9 mouse cellular contexts compared by ENCODE assay signal in the genomic region with DNA sequence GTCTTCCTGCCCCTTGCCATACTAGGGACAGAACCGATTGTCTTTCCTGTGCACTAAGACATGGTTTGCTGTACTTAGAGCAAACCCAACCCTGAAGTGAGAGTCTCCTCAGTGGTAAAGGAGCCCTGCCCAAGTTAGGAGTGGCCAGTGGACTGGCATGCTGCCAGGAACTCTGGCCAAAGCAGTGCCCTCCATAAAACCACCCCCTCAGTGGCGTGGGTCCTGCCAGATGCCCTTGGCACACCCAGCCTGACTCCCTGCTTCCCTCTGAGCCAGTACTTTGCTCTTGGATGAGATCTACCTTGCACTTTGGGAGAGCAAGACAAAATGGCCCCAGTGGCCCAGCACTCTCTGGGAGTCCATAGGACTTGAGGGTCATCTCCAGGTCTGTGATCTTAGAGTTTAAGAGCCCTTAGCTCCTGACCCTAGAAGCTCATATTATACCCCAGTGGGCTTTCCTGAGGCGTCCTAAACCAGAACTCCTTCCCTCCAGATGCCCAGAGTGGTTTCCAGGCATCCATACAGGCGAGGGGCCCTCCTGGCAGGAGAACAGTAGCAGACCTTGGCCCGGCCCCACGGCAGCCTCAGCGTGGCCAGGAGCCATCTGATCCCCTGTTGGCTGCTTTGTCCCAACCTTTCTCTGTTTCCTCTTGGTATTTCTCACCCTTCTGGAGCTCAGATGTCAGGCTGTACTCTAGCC. TPM values are rescaled to one million over a fixed set of nuclear protein-coding genes. Genes with fewer than 3 reads are reported as not detected.
DNase-seq lines count a peak whose midpoint lies in the region; ATAC-seq and TF ChIP-seq lines count a peak whose summit lies in the region.
"Had no signal": no experiment of that assay in that cellular context is flagged by ENCODE, and none has a peak within 500 bp of the region (broad histone marks: within the 10 kb centered on the region; RNA-seq: fewer than 3 reads in every experiment).

No protein-coding gene starts in this region.

- no peaks in the 10 kb centered on the region for H3K4me1 ChIP-seq in midbrain, embryonic 13.5 days (replicated peaks)
- no peaks in the 10 kb centered on the region for H3K4me1 ChIP-seq in midbrain, embryonic 11.5 days (ENCODE audit: control insufficient read depth, insufficient read depth, low read length)
- H3K4me1 ChIP-seq in cerebellum, adult 2 months (ENCODE audit: control insufficient read depth, insufficient read depth, low read length): peaks cover 10% of the 10 kb centered on the region; the same call in 1 of the 2 replicates
- H3K4me1 ChIP-seq in heart, postnatal 0 days (ENCODE audit: control insufficient read depth, insufficient read depth): peaks cover 16% of the 10 kb centered on the region
- peaks cover 62% of the 10 kb centered on the region for H3K4me1 ChIP-seq in limb, embryonic 13.5 days
- no peaks in the 10 kb centered on the region for H3K4me1 ChIP-seq in stomach, postnatal 0 days (replicated peaks; ENCODE audit: control insufficient read depth, insufficient read depth)

- peak; percentile 21; the same call in 1 of the 2 replicates for ATAC-seq in midbrain, embryonic 13.5 days
- ATAC-seq in midbrain, embryonic 11.5 days (ENCODE audit: low FRiP score): no peak
- peak; percentile 56 for ATAC-seq in heart, postnatal 0 days (ENCODE audit: insufficient read depth, low read depth)
- ATAC-seq in limb, embryonic 13.5 days (ENCODE audit: low FRiP score, low read depth): no peak
- peak; percentile 61 for ATAC-seq in stomach, postnatal 0 days (ENCODE audit: low FRiP score, low TSS enrichment)

- no peak for TF ChIP-seq EP300 in heart, postnatal 0 days (IDR thresholded peaks at IDR 0.05; ENCODE audit: low read depth)
- no peak for TF ChIP-seq EP300 in stomach, postnatal 0 days (optimal IDR thresholded peaks at IDR 0.05)

- no peaks in the 10 kb centered on the region for H3K9me3 ChIP-seq in midbrain, embryonic 13.5 days
- no peaks in the 10 kb centered on the region for H3K9me3 ChIP-seq in midbrain, embryonic 11.5 days (ENCODE audit: control insufficient read depth, low read length)
- no peaks in the 10 kb centered on the region for H3K9me3 ChIP-seq in heart, postnatal 0 days (replicated peaks; ENCODE audit: control insufficient read depth, low read length)
- no peaks in the 10 kb centered on the region for H3K9me3 ChIP-seq in limb, embryonic 13.5 days
- no peaks in the 10 kb centered on the region for H3K9me3 ChIP-seq in stomach, postnatal 0 days (ENCODE audit: control insufficient read depth, low read length)

- H3K4me2 ChIP-seq in midbrain, embryonic 13.5 days (replicated peaks): no peak overlapping the region
- no peak overlapping the region for H3K4me2 ChIP-seq in midbrain, embryonic 11.5 days
- H3K4me2 ChIP-seq in heart, postnatal 0 days (ENCODE audit: low read depth, low read length): no peak overlapping the region
- H3K4me2 ChIP-seq in limb, embryonic 13.5 days (replicated peaks): no peak overlapping the region
- no peak overlapping the region for H3K4me2 ChIP-seq in stomach, postnatal 0 days (replicated peaks; ENCODE audit: low read depth)

- WGBS in midbrain, embryonic 13.5 days: 84% methylated on average over 7 of the region's 7 CpGs
- WGBS in midbrain, embryonic 11.5 days: 87% methylated on average over 7 of the region's 7 CpGs
- 14% methylated on average over 7 of the region's 7 CpGs for WGBS in cerebellum, adult 2 months
- 56% methylated on average over 7 of the region's 7 CpGs for WGBS in heart, postnatal 0 days
- WGBS in limb, embryonic 13.5 days: 52% methylated on average over 7 of the region's 7 CpGs
- WGBS in stomach, postnatal 0 days: 49% methylated on average over 7 of the region's 7 CpGs

- TF ChIP-seq POLR2A in cerebellum, adult 2 months (IDR thresholded peaks at IDR 0.05; ENCODE audit: borderline replicate concordance, insufficient read depth, low read length): no peak

- H3K9ac ChIP-seq in midbrain, embryonic 13.5 days (replicated peaks): no peak overlapping the region
- no peak overlapping the region for H3K9ac ChIP-seq in midbrain, embryonic 11.5 days (ENCODE audit: low read length)
- H3K9ac ChIP-seq in heart, postnatal 0 days (replicated peaks; ENCODE audit: low read depth, low read length): no peak overlapping the region
- no peak overlapping the region for H3K9ac ChIP-seq in limb, embryonic 13.5 days
- no peak overlapping the region for H3K9ac ChIP-seq in stomach, postnatal 0 days (ENCODE audit: low read length)

- no peak for TF ChIP-seq CTCF in cerebellum, adult 2 months (IDR thresholded peaks at IDR 0.05; ENCODE audit: borderline replicate concordance, insufficient read depth, low read depth, low read length)
- no peak for TF ChIP-seq CTCF in heart, postnatal 0 days (IDR thresholded peaks at IDR 0.05; ENCODE audit: low read depth)
- TF ChIP-seq CTCF in stomach, postnatal 0 days (IDR thresholded peaks at IDR 0.05; ENCODE audit: low read depth): no peak

- H3K36me3 ChIP-seq in midbrain, embryonic 13.5 days: peaks cover 67% of the 10 kb centered on the region
- H3K36me3 ChIP-seq in midbrain, embryonic 11.5 days (ENCODE audit: control insufficient read depth, insufficient read depth, low read length): no peaks in the 10 kb centered on the region; the same call in 1 of the 2 replicates
- H3K36me3 ChIP-seq in heart, postnatal 0 days (replicated peaks; ENCODE audit: control insufficient read depth, insufficient read depth, low read length): peaks cover 42% of the 10 kb centered on the region; the same call in 1 of the 2 replicates
- H3K36me3 ChIP-seq in limb, embryonic 13.5 days: peaks cover 85% of the 10 kb centered on the region
- H3K36me3 ChIP-seq in stomach, postnatal 0 days (ENCODE audit: control insufficient read depth, insufficient read depth, low read length): peaks cover 13% of the 10 kb centered on the region; the same call in 1 of the 2 replicates

- no peak for DNase-seq in midbrain, embryonic 11.5 days (ENCODE audit: low spot score, missing footprints)
- DNase-seq in cerebellum, adult 2 months: peak; percentile 36 to 46
- no peak for DNase-seq in heart, postnatal 0 days (ENCODE audit: low spot score)
- peak; percentile 61 for DNase-seq in stomach, postnatal 0 days (ENCODE audit: low spot score)
- no peak for DNase-seq in retina, postnatal 1 day
- no peak for DNase-seq in frontal cortex, postnatal 14 days (ENCODE audit: low spot score in 2 of 2)

- H3K4me3 ChIP-seq in midbrain, embryonic 13.5 days (replicated peaks): no peak overlapping the region
- H3K4me3 ChIP-seq in midbrain, embryonic 11.5 days (ENCODE audit: low read depth, low read length): no peak overlapping the region
- no peak overlapping the region for H3K4me3 ChIP-seq in cerebellum, adult 2 months (replicated peaks; ENCODE audit: insufficient read depth, low read depth, low read length)
- H3K4me3 ChIP-seq in heart, postnatal 0 days (ENCODE audit: low read depth, low read length): no peak overlapping the region
- H3K4me3 ChIP-seq in limb, embryonic 13.5 days: no peak overlapping the region
- no peak overlapping the region for H3K4me3 ChIP-seq in stomach, postnatal 0 days (ENCODE audit: low read depth, low read length)

- no peak overlapping the region for H3K27ac ChIP-seq in midbrain, embryonic 13.5 days
- H3K27ac ChIP-seq in midbrain, embryonic 11.5 days (ENCODE audit: low read depth, low read length): no peak overlapping the region
- H3K27ac ChIP-seq in cerebellum, adult 2 months (ENCODE audit: insufficient read depth, low read length): peak overlapping the region; percentile 34; the same call in 1 of the 2 replicates
- no peak overlapping the region for H3K27ac ChIP-seq in heart, postnatal 0 days (ENCODE audit: low read depth)
- H3K27ac ChIP-seq in limb, embryonic 13.5 days: peak overlapping the region; percentile 34; the same call in 1 of the 2 replicates
- peak overlapping the region; percentile 63 for H3K27ac ChIP-seq in stomach, postnatal 0 days (replicated peaks)

- H3K27me3 ChIP-seq in midbrain, embryonic 13.5 days: no peaks in the 10 kb centered on the region
- no peaks in the 10 kb centered on the region for H3K27me3 ChIP-seq in midbrain, embryonic 11.5 days (ENCODE audit: control insufficient read depth, insufficient read depth, low read length)
- no peaks in the 10 kb centered on the region for H3K27me3 ChIP-seq in cerebellum, adult 2 months (ENCODE audit: control insufficient read depth, insufficient read depth, low read length)
- no peaks in the 10 kb centered on the region for H3K27me3 ChIP-seq in heart, postnatal 0 days (ENCODE audit: control insufficient read depth, insufficient read depth, low read length)
- no peaks in the 10 kb centered on the region for H3K27me3 ChIP-seq in limb, embryonic 13.5 days
- no peaks in the 10 kb centered on the region for H3K27me3 ChIP-seq in stomach, postnatal 0 days (ENCODE audit: control insufficient read depth, insufficient read depth, low read length)

RNA-seq across cellular contexts. Expression of a gene that starts 13.8 kb away (rescaled TPM):
- 0.42 TPM in 1 of 2 replicates, not detected in the other for polyA plus RNA-seq in midbrain, embryonic 13.5 days (2015; fragmentation: Nextera tagmentation; extraction: Ambion mirVana)
- 0.36 TPM in 1 of 2 replicates, not detected in the other for polyA plus RNA-seq in midbrain, embryonic 11.5 days (2014; fragmentation: Nextera tagmentation; extraction: Ambion mirVana)
- not detected in 2 replicates for polyA plus RNA-seq in cerebellum, adult 2 months (2012; rRNA removed)
- not detected in 2 replicates for total RNA-seq in heart, postnatal 0 days (2014; rRNA removed; ENCODE audit: low replicate concordance)
- not detected in 2 replicates for polyA plus RNA-seq in heart, postnatal 0 days (2015; fragmentation: Nextera tagmentation; extraction: Ambion mirVana)
- polyA plus RNA-seq in limb, embryonic 13.5 days (2015; fragmentation: Nextera tagmentation; extraction: Ambion mirVana): not detected in 2 replicates
- not detected in 2 replicates for polyA plus RNA-seq in stomach, postnatal 0 days (2015; fragmentation: Nextera tagmentation; extraction: Ambion mirVana)
- total RNA-seq: heart, adult 18-20 months had no signal

RNA-seq across cellular contexts. Expression of a gene that starts 51.1 kb away (rescaled TPM):
- polyA plus RNA-seq in midbrain, embryonic 13.5 days (2015; fragmentation: Nextera tagmentation; extraction: Ambion mirVana): 0.03 and 0.10 TPM in 2 replicates
- 0.07 and 0.23 TPM in 2 replicates for polyA plus RNA-seq in midbrain, embryonic 11.5 days (2014; fragmentation: Nextera tagmentation; extraction: Ambion mirVana)
- polyA plus RNA-seq in cerebellum, adult 2 months (2012; rRNA removed): 0.02 TPM in 1 of 2 replicates, not detected in the other
- not detected in 2 replicates for total RNA-seq in heart, postnatal 0 days (2014; rRNA removed; ENCODE audit: low replicate concordance)
- 0.03 TPM in 2 replicates for polyA plus RNA-seq in heart, postnatal 0 days (2015; fragmentation: Nextera tagmentation; extraction: Ambion mirVana)
- polyA plus RNA-seq in limb, embryonic 13.5 days (2015; fragmentation: Nextera tagmentation; extraction: Ambion mirVana): 0.10 and 0.17 TPM in 2 replicates
- 3.7 and 3.8 TPM in 2 replicates for polyA plus RNA-seq in stomach, postnatal 0 days (2015; fragmentation: Nextera tagmentation; extraction: Ambion mirVana)

RNA-seq across cellular contexts. Expression of a gene that starts 59.5 kb away (rescaled TPM):
- polyA plus RNA-seq in midbrain, embryonic 13.5 days (2015; fragmentation: Nextera tagmentation; extraction: Ambion mirVana): 25.9 and 28.4 TPM in 2 replicates
- polyA plus RNA-seq in midbrain, embryonic 11.5 days (2014; fragmentation: Nextera tagmentation; extraction: Ambion mirVana): 15.6 and 16.5 TPM in 2 replicates
- polyA plus RNA-seq in cerebellum, adult 2 months (2012; rRNA removed): 56.0 and 59.1 TPM in 2 replicates
- total RNA-seq in heart, postnatal 0 days (2014; rRNA removed; ENCODE audit: low replicate concordance): 2.2 and 2.5 TPM in 2 replicates
- polyA plus RNA-seq in heart, postnatal 0 days (2015; fragmentation: Nextera tagmentation; extraction: Ambion mirVana): 9.1 and 10.1 TPM in 2 replicates
- 19.8 and 23.1 TPM in 2 replicates for polyA plus RNA-seq in limb, embryonic 13.5 days (2015; fragmentation: Nextera tagmentation; extraction: Ambion mirVana)
- polyA plus RNA-seq in stomach, postnatal 0 days (2015; fragmentation: Nextera tagmentation; extraction: Ambion mirVana): 90.2 and 91.7 TPM in 2 replicates

Comparison
In these comparisons a context has a peak if more than half of its experiments do, and no peak if none do; other contexts are left out.
1. ATAC-seq: peak in midbrain, embryonic 13.5 days (single experiment), heart, postnatal 0 days (single experiment) and stomach, postnatal 0 days (single experiment); none in midbrain, embryonic 11.5 days (single experiment) and limb, embryonic 13.5 days (single experiment).
2. H3K27ac ChIP-seq: peak in cerebellum, adult 2 months (single experiment), limb, embryonic 13.5 days (single experiment) and stomach, postnatal 0 days (single experiment); none in midbrain, embryonic 13.5 days (single experiment), midbrain, embryonic 11.5 days (single experiment) and heart, postnatal 0 days (single experiment).
3. DNase-seq: peak in cerebellum, adult 2 months (2 of 2) and stomach, postnatal 0 days (single experiment); none in midbrain, embryonic 11.5 days (single experiment), heart, postnatal 0 days (single experiment), retina, postnatal 1 day (single experiment) and frontal cortex, postnatal 14 days (0 of 2).